Mouse (Mus musculus) limb, embryonic 13.5 days (tissue): ENCODE measurements around the gene Ucp2. TPM values are rescaled to one million over a fixed set of nuclear protein-coding genes. Genes with fewer than 3 reads are reported as not detected.
A peak's percentile ranks its signal among the peaks of the same experiment; 100 is the strongest.

Experiments used
- ATAC-seq: fragments of 200-750 bp; cut with Nextera tagmentation; 2 replicates; pipeline ENCODE4 v1.8.0; 2017; ENCODE audit warnings: low read depth, moderate number of reproducible peaks, moderate TSS enrichment; ENCODE audit not compliant: low FRiP score
- H3K27ac ChIP-seq: fragments of 300-500 bp; sonication (generic); 2 replicates; pipeline ENCODE4 v1.5.1; 2015; ENCODE audit warnings: inconsistent platforms, mild to moderate bottlenecking, moderate library complexity
- H3K27me3 ChIP-seq: fragments of 300-500 bp; sonication (generic); 2 replicates; pipeline ENCODE4 v1.6.1; 2015; ENCODE audit warnings: mild to moderate bottlenecking, inconsistent platforms
- H3K36me3 ChIP-seq: fragments of 300-500 bp; sonication (generic); 2 replicates; pipeline ENCODE4 v1.6.1; 2015; ENCODE audit warnings: inconsistent platforms, mild to moderate bottlenecking, moderate library complexity
- H3K4me1 ChIP-seq: fragments of 300-500 bp; sonication (generic); 2 replicates; pipeline ENCODE4 v1.6.1; 2015; ENCODE audit warnings: inconsistent platforms
- H3K4me2 ChIP-seq: fragments of 300-500 bp; sonication (generic); replicated peaks from 2 replicates; pipeline ENCODE4 v1.6.1; 2015; ENCODE audit warnings: inconsistent platforms, mild to moderate bottlenecking, moderate library complexity
- H3K4me3 ChIP-seq: fragments of 300-500 bp; sonication (generic); 2 replicates; pipeline ENCODE4 v1.5.1; 2015; ENCODE audit warnings: moderate library complexity, mild to moderate bottlenecking, inconsistent platforms
- H3K9ac ChIP-seq: fragments of 300-500 bp; sonication (generic); 2 replicates; pipeline ENCODE4 v1.6.1; 2015; ENCODE audit warnings: mild to moderate bottlenecking, inconsistent platforms
- H3K9me3 ChIP-seq: fragments of 300-500 bp; sonication (generic); 2 replicates; pipeline ENCODE4 v1.6.1; 2016; ENCODE audit warnings: inconsistent platforms
- WGBS: fragments of 180-500 bp; shearing (Covaris S2); methylation state at CpG from one replicate; pipeline ENCODE4 v1.1.7; 2015; 5-methylcytosine and 5-hydroxymethylcytosine counted together
- polyA plus RNA-seq: library from polyadenylated mRNA; unstranded; fragments of >200 nt; fragmentation: Nextera tagmentation; extraction: Ambion mirVana; gene quantifications from 2 replicates; pipeline ENCODE4 v1.2.1, GENCODE M21; 2015

Gene Ucp2
- polyA plus RNA-seq, 1 experiment from 2014 or later, result 155 TPM

- H3K4me2 ChIP-seq, result no peak overlapping the region
- no peak for ATAC-seq
- WGBS, result 73% methylated on average over 8 of the region's 8 CpGs
Measured at GRCm38 (mm10) chr7:100511602-100512001, 18.5 kb downstream of the Ucp2 start.

DNA sequence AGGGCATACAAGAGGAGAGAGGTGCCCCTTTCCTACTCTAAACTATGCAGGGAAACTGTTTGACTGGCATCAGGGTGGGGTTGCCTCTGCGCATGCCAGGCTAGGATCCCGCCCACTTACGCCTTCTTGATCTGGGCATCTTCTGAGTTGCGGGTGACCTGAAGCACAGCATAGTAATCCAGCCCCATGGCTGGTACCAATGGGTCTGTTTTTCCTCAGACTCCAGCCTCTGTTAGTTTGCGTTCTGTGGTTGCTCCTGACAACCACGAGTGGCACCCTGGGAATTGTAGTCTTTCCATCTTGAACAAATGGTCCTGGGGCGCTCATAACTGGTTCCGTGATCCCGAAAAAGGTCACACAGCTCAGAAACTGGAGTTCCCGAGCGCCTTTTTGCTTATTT is 21.4 kb downstream of the Ucp2 start, which contains the start of gene Dnajb13:
Dnajb13 (minus strand) TSS at position 388 of the 400 bp plus-strand sequence.
- H3K9me3 ChIP-seq, result no peaks in the 10 kb centered on the region
- peaks cover 5% of the 10 kb centered on the region; the same call in 1 of the 2 replicates for H3K27me3 ChIP-seq
- H3K9ac ChIP-seq, result no peak within 1 kb of the TSS
- H3K36me3 ChIP-seq, result no peaks in the 10 kb centered on the region
- H3K4me2 ChIP-seq, result 0 out of 2 replicates have a peak within 1 kb of the TSS, but pooled peaks have one; percentile 28
- H3K4me1 ChIP-seq, result no peaks in the 10 kb centered on the region
- WGBS, result 46% methylated on average over 11 of the region's 11 CpGs
- no peak within 1 kb of the TSS for H3K4me3 ChIP-seq
- no peak for ATAC-seq
- H3K27ac ChIP-seq, result no peak within 1 kb of the TSS

More at GRCm38 (mm10) chr7:100511602-100512001, 18.5 kb downstream of the Ucp2 start:
- no peaks in the 10 kb centered on the region for H3K9me3 ChIP-seq
- no peak overlapping the region for H3K4me3 ChIP-seq
- peaks cover 8% of the 10 kb centered on the region for H3K4me1 ChIP-seq
- no peaks in the 10 kb centered on the region for H3K36me3 ChIP-seq
- H3K27ac ChIP-seq, result no peak overlapping the region
- no peak overlapping the region for H3K9ac ChIP-seq
- peaks cover 5% of the 10 kb centered on the region; the same call in 1 of the 2 replicates for H3K27me3 ChIP-seq

- no peaks in the 10 kb centered on the region for H3K36me3 ChIP-seq
- 65% methylated on average over 7 of the region's 7 CpGs for WGBS
- ATAC-seq, result no peak
- H3K4me3 ChIP-seq, result no peak overlapping the region
- no peak overlapping the region for H3K4me2 ChIP-seq
- no peaks in the 10 kb centered on the region for H3K9me3 ChIP-seq
- H3K4me1 ChIP-seq, result no peaks in the 10 kb centered on the region
- H3K27me3 ChIP-seq, result no peaks in the 10 kb centered on the region
- no peak overlapping the region for H3K9ac ChIP-seq
- H3K27ac ChIP-seq, result no peak overlapping the region
Measured at GRCm38 (mm10) chr7:100520204-100520603, 27.1 kb downstream of the Ucp2 start.

DNA sequence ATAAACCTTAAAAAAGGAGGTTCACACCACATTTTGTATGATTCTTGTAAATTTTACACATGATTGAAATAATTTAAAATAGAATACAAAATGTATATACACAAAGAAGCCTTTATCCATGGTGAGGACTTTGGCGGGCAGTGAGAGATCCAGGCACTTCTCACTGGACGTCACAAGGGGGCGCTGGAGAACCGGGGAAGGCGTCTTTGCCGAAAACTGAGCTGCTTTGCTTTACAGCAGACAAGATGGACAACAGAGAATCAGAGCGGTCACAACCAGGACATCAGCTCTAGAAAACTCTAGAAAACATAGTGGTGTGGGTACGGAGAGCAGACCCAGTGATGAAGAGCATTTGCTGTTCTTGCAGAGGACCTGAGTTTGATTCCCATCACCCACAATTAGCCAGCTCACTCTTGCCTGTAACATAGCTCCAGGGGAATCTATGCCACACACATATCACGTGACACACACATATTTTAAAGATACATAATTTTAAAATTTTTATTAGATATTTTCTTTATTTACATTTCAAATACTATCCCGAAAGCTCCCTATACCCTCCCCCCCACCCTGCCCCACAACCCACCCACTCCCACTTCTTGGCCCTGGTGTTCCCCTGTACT is 27.6 kb downstream of the Ucp2 start:
- Histone ChIP-seq H3K4me1 (no peaks in the 10 kb centered on the region), H3K27me3 (no peaks in the 10 kb centered on the region), H3K9me3 (no peaks in the 10 kb centered on the region), H3K4me3 (no peak overlapping the region), H3K4me2 (peak overlapping the region; percentile 35; the same call in 1 of the 2 replicates), H3K27ac (no peak overlapping the region), H3K36me3 (no peaks in the 10 kb centered on the region), H3K9ac (no peak overlapping the region)
- peak; percentile 67 for ATAC-seq
- 24% methylated on average over 10 of the region's 10 CpGs for WGBS

GRCm38 (mm10) chr7:100522222-100522621 is 29.1 kb downstream of the Ucp2 start:
- H3K9me3 ChIP-seq, result no peaks in the 10 kb centered on the region
- no peak for ATAC-seq

GRCm38 (mm10) chr7:100524669-100525068 is 31.5 kb downstream of the Ucp2 start:
- no peak overlapping the region for H3K9ac ChIP-seq
- H3K27ac ChIP-seq, result no peak overlapping the region
- H3K27me3 ChIP-seq, result no peaks in the 10 kb centered on the region
- 70% methylated on average over 8 of the region's 8 CpGs for WGBS
- no peaks in the 10 kb centered on the region for H3K36me3 ChIP-seq
- H3K9me3 ChIP-seq, result no peaks in the 10 kb centered on the region
- ATAC-seq, result no peak
- H3K4me1 ChIP-seq, result no peaks in the 10 kb centered on the region
- no peak overlapping the region for H3K4me2 ChIP-seq
- H3K4me3 ChIP-seq, result no peak overlapping the region

More at GRCm38 (mm10) chr7:100522222-100522621, 29.1 kb downstream of the Ucp2 start:
- H3K4me3 ChIP-seq, result no peak overlapping the region
- 73% methylated on average over 3 of the region's 3 CpGs for WGBS
- no peaks in the 10 kb centered on the region for H3K27me3 ChIP-seq
- H3K27ac ChIP-seq, result no peak overlapping the region
- H3K9ac ChIP-seq, result no peak overlapping the region
- no peaks in the 10 kb centered on the region for H3K36me3 ChIP-seq
- H3K4me2 ChIP-seq, result no peak overlapping the region
- no peaks in the 10 kb centered on the region for H3K4me1 ChIP-seq

DNA sequence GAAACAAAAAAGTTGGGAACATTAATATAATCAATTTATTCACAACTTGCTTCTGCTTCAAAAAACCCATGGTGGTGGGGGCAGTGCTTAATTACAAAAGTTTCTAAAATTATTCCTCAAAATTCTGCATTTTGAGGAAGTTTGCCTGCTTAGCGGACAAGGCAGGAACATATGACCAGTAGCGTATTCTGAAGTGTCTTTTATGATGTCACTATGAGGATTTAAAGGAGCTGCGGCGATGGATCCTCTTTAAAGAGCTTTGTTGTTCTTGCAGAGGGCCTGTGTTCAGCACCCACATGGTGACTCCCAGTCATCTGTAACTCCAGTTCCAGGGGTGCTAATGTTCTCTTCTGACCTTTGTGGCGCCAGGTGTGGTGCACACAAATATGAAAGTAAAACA is 37.6 kb downstream of the Ucp2 start:
- ATAC-seq, result no peak
- Histone ChIP-seq H3K4me1 (no peaks in the 10 kb centered on the region), H3K9me3 (0 out of 2 replicates have a peak, but pooled peaks cover 3% of the 10 kb centered on the region), H3K4me2 (no peak overlapping the region), H3K9ac (no peak overlapping the region), H3K36me3 (no peaks in the 10 kb centered on the region), H3K4me3 (no peak overlapping the region), H3K27ac (no peak overlapping the region), H3K27me3 (no peaks in the 10 kb centered on the region)
- WGBS, result 93% methylated on average over 5 of the region's 5 CpGs

DNA sequence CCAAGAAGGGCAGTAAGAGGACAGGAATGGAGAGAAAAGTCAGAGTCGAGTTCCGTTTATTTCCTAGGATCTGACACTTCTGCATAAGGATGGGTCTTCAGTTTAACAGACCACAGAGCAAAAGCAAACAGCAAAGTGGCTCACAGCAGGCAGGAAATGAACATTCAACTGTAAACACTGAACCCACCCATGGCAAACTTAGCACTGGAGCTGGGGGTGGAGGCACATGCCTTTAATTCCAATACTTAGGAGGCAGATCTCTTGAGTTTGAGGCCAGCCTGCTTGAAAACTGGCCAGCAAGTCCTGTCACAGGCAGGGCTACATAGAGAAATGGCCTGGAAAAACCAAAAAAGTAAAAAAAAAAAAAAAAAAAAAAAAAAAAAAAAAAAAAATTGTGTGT is 40.4 kb downstream of the Ucp2 start:
- no peak overlapping the region for H3K27ac ChIP-seq
- H3K4me3 ChIP-seq, result no peak overlapping the region
- 65% methylated on average over 2 of the region's 2 CpGs for WGBS
- peaks cover 11% of the 10 kb centered on the region for H3K4me1 ChIP-seq
- H3K9ac ChIP-seq, result no peak overlapping the region
- ATAC-seq, result no peak
- no peaks in the 10 kb centered on the region for H3K36me3 ChIP-seq
- no peak overlapping the region for H3K4me2 ChIP-seq
- no peaks in the 10 kb centered on the region for H3K27me3 ChIP-seq
- 0 out of 2 replicates have a peak, but pooled peaks cover 3% of the 10 kb centered on the region for H3K9me3 ChIP-seq

GRCm38 (mm10) chr7:100534216-100534615 is 41.1 kb downstream of the Ucp2 start:
- Histone ChIP-seq H3K27ac (no peak overlapping the region), H3K9ac (no peak overlapping the region), H3K4me3 (no peak overlapping the region), H3K9me3 (0 out of 2 replicates have a peak, but pooled peaks cover 3% of the 10 kb centered on the region), H3K4me1 (peaks cover 11% of the 10 kb centered on the region), H3K36me3 (peaks cover 6% of the 10 kb centered on the region), H3K27me3 (no peaks in the 10 kb centered on the region), H3K4me2 (no peak overlapping the region)
- WGBS, result 83% methylated on average over 3 of the region's 3 CpGs
- no peak for ATAC-seq

DNA sequence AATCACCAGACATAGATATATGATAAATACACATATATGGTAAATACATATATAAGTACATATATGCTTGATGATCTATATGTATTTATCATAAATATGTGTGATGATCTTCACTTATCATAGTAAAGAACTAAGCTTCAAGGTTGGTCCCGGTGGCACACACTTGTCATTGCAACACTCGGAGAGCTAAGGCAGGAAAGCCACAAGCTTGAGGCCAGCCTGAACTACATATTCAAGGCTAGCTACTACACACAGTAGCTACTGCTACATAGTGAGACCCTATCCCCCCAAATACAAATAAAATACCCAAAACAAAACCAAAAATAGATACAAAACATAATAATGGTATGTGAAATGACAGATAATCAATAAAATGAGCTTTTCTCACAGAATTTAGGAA is 42.7 kb downstream of the Ucp2 start:
- H3K4me2 ChIP-seq, result no peak overlapping the region
- H3K36me3 ChIP-seq, result peaks cover 20% of the 10 kb centered on the region
- ATAC-seq, result no peak
- no peak overlapping the region for H3K9ac ChIP-seq
- H3K9me3 ChIP-seq, result no peaks in the 10 kb centered on the region
- peaks cover 11% of the 10 kb centered on the region for H3K4me1 ChIP-seq
- no peak overlapping the region for H3K4me3 ChIP-seq
- H3K27ac ChIP-seq, result no peak overlapping the region
- 91% methylated on average over 2 of the region's 2 CpGs for WGBS
- no peaks in the 10 kb centered on the region for H3K27me3 ChIP-seq

- Histone ChIP-seq H3K4me2 (peak within 1 kb of the TSS; percentile 72), H3K36me3 (peaks cover 20% of the 10 kb centered on the region), H3K27me3 (no peaks in the 10 kb centered on the region), H3K4me1 (peaks cover 11% of the 10 kb centered on the region), H3K4me3 (peak within 1 kb of the TSS; percentile 64), H3K9me3 (no peaks in the 10 kb centered on the region), H3K27ac (peak within 1 kb of the TSS; percentile 73), H3K9ac (peak within 1 kb of the TSS; percentile 75)
- under 1% methylated on average over 33 of the region's 33 CpGs for WGBS
- peak; percentile 100 for ATAC-seq
Measured at GRCm38 (mm10) chr7:100536804-100537518, 43.8 kb downstream of the Ucp2 start, which contains the start of gene Coa4. TSS of gene Coa4 (plus strand) at chr7:100537071.

DNA sequence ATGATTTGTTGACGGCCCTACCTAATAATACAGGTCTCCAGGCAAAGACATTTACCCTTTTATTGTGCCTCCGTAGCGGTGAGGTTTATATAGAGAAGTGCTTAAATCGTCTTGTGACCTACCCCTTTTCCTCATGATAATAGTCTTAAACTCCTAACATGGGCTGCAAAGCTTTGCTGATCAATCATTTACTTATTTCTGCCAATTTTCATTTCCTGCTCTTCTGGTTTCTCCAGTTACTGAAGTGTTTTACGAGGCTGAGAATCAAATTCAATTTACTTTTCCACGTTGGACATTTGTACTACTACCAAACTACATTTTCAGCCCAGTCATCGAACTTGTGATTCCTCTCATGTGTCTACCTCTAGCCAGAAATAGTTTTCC is 44.4 kb downstream of the Ucp2 start:
- no peak for ATAC-seq
- WGBS, result 28% methylated on average over 7 of the region's 7 CpGs
- H3K27me3 ChIP-seq, result no peaks in the 10 kb centered on the region
- peaks cover 20% of the 10 kb centered on the region for H3K36me3 ChIP-seq
- peak overlapping the region; percentile 75 for H3K9ac ChIP-seq
- no peaks in the 10 kb centered on the region for H3K9me3 ChIP-seq
- peak overlapping the region; percentile 64 for H3K4me3 ChIP-seq
- H3K4me1 ChIP-seq, result peaks cover 11% of the 10 kb centered on the region
- H3K4me2 ChIP-seq, result peak overlapping the region; percentile 72
- no peak overlapping the region for H3K27ac ChIP-seq
